Mouse (Mus musculus) bone marrow, adult 2 months (tissue): ENCODE results near the gene Pik3c2b. TPM values are rescaled to one million over a fixed set of nuclear protein-coding genes. Genes with fewer than 3 reads are reported as not detected.

Experiments used
- H3K27ac ChIP-seq: fragments of 200-500 bp; 2 replicates; pipeline ENCODE4 v1.5.1; 2012; ENCODE audit warnings: low read depth, mild to moderate bottlenecking, control low read depth, inconsistent platforms, low read length; ENCODE audit not compliant: control insufficient read depth, poor library complexity, insufficient read depth
- H3K4me1 ChIP-seq: fragments of 200-500 bp; 2 replicates; pipeline ENCODE4 v1.6.1; 2011; ENCODE audit warnings: low read length; ENCODE audit not compliant: control insufficient read depth, insufficient read depth
- H3K4me3 ChIP-seq: fragments of 200-500 bp; replicated peaks from 2 replicates; pipeline ENCODE3; 2011; ENCODE audit warnings: mild to moderate bottlenecking, low read depth, low read length, control low read depth; ENCODE audit not compliant: control insufficient read depth
- CTCF ChIP-seq: fragments of 200-500 bp; IDR thresholded peaks from 2 replicates; pipeline ENCODE4 v1.5.1; 2011; ENCODE audit warnings: low read length, control low read depth; ENCODE audit not compliant: control insufficient read depth, insufficient read depth
- POLR2A ChIP-seq: fragments of 200-500 bp; IDR thresholded peaks from 2 replicates; pipeline ENCODE4 v1.6.1; 2011; ENCODE audit warnings: low read depth, mild to moderate bottlenecking, control low read depth, low read length, borderline replicate concordance; ENCODE audit not compliant: control insufficient read depth
- WGBS: fragments of 180-500 bp; shearing (Covaris S2); methylation state at CpG from one replicate; pipeline ENCODE4 v1.1.7; 2018; 5-methylcytosine and 5-hydroxymethylcytosine counted together
- polyA plus RNA-seq: library from polyadenylated mRNA; stranded (reverse); fragments of >200 nt; gene quantifications from 2 replicates; pipeline ENCODE4 v1.2.4, GENCODE M21; 2011; ENCODE audit warnings: low replicate concordance; ENCODE audit not compliant: missing spikeins, insufficient read depth, insufficient read length

The Pik3c2b gene
- polyA plus RNA-seq, 1 experiment = 17.9 TPM

DNA sequence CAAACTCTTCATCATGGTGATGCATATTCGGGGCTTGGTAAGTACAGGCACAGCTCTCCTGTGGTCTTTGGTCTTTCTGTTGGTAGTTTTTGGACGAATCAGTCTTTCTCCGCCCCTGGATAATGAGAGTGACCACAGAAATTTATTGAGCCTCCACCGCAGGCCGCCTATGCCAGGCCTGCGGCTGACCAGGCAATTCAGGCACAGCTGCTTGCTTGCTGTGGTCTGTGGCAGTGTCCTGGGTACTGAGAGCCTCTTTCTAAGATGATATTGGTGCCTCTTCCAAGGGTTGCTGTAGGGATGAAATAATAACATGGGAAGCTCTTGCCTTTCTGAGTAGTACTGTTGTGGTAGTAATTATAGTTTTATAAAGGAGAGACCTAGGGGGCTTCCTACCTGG, 58.4 kb downstream of the Pik3c2b start:
- WGBS = 81% methylated on average over 6 of the region's 6 CpGs
- TF ChIP-seq CTCF = no peak
- TF ChIP-seq POLR2A = no peak

DNA sequence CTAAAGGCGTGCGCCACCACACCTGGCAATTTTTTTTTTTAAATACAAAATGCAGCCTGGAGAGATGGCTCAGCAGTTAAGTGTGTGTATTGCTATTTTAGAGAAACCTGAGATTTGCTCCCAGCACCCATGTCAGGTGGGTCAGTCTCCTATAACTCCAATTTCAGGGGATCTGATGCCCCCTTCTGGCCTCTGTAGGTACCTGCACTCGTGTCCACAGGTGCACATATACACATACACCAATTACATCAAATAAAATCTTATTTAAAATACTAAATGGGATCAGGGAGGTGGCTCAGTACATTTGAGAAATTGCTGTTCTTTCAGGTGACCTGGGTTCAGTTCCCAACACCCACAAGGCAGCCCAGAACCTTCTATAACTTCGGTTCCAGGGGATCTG, 70.6 kb downstream of the Pik3c2b start:
- WGBS = 88% methylated on average over 4 of the region's 4 CpGs
- TF ChIP-seq CTCF (no peak), POLR2A (no peak)
- no peak overlapping the region for H3K27ac ChIP-seq
- no peak overlapping the region for H3K4me3 ChIP-seq
- H3K4me1 ChIP-seq = peaks cover 5% of the 10 kb centered on the region; the same call in 1 of the 2 replicates

More for the DNA sequence above, 58.4 kb downstream of the Pik3c2b start:
- Histone ChIP-seq H3K27ac (no peak overlapping the region; the same call in 1 of the 2 replicates), H3K4me3 (peak overlapping the region; percentile 25), H3K4me1 (no peaks in the 10 kb centered on the region)

DNA sequence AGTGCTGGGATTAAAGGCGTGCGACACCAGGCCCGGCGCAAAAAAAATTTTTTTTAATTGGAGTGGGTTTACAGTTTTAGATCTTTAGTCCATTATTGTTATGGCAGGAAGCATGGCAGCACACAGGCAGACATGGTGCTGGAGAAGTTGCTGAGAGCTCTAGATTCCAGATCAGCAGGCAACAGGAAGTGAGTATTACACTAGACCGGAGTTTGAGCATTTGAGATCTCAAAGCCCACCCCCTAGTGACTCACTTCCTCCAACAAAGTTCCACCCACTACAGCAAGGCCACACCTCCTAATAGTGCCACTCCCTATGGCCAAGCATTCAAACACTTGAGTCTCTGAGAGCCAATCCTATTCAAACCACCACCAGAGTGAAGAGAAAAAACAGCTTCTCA, 72.7 kb downstream of the Pik3c2b start:
- Histone ChIP-seq H3K4me1 (peaks cover 5% of the 10 kb centered on the region; the same call in 1 of the 2 replicates), H3K4me3 (no peak overlapping the region), H3K27ac (no peak overlapping the region)
- 78% methylated on average over 5 of the region's 5 CpGs for WGBS
- TF ChIP-seq POLR2A = no peak
- no peak for TF ChIP-seq CTCF

DNA sequence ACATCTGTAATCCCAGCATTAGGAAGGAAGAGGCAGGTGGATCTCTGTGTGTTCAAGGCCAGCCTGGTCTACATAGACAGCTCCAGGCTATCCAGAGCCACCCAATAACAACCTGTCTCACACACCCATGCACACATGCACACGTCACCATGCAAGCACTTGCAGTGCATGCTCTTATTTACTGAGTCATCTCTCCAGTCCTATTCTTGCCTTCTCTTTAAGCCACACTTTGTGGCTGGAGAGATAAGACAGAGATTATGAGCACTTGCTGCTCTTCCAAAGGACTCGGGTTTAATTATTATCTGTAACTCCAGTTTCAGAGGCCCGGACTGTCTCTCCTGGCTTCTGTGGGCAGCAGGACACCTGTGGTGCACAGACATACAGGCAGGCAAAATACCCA, 73.4 kb downstream of the Pik3c2b start:
- Histone ChIP-seq H3K27ac (no peak overlapping the region), H3K4me3 (no peak overlapping the region), H3K4me1 (peaks cover 5% of the 10 kb centered on the region; the same call in 1 of the 2 replicates)
- 52% methylated on average over 3 of the region's 3 CpGs for WGBS
- TF ChIP-seq CTCF (no peak), POLR2A (no peak)

DNA sequence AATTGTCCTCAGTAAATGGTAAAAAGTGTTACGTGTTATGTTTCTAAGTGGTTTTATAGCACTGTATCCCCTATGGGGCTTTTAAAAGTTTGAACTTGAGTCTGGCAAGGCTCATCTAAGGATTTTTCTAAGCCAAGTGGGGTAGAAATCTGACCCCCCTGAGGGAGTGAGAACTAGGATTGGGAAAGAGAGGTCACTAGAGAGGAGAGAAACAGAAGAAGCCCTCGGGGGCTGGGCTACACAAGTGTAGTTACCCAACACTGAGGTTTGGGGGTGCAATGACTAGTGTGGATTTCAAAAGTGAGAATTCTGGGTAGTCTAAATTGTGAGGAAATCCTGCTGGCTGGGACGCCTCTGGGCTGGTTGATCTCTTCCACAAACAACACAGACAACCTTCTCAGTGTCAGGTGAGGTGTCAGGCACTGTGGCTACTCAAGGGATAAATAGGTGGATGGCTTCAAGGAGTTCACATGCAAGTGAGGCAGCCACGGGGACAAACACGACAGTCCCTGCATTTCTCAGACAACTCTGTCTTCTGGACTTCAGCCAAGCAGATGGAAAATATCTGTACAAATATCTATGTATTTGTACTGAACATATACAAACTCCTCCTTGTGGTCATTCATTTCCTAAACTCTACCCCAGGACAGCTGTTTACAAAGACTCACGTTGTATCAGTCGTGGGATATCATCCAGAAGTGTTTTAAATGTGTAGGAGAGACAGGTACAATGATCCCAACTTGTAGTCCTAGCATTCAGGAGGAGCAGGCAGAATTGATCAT, 74.7 kb downstream of the Pik3c2b start:
- peak overlapping the region; percentile 77 for H3K27ac ChIP-seq
- H3K4me1 ChIP-seq = peaks cover 5% of the 10 kb centered on the region; the same call in 1 of the 2 replicates
- TF ChIP-seq CTCF (no peak), POLR2A (no peak)
- 24% methylated on average over 7 of the region's 7 CpGs for WGBS
- H3K4me3 ChIP-seq = no peak overlapping the region

DNA sequence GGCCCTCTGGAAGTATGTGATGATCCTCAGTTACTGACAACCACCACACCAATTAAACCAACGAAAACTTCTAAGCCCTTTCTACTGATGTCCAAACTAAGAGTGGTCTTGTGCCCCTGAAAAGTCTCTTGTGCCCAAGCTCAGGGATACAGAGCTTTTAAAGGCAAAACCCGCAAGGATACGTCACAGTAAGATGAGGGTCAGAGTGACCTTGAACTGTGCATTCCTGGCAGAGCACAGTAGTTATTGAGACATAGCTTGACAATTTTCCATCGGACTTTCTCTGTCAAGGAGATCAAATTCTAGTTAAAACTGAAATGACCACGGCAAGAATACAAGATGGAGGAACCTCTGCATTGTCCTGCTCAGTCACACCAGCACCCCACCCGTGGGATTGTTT, 75.8 kb downstream of the Pik3c2b start:
- Histone ChIP-seq H3K27ac (no peak overlapping the region), H3K4me1 (peaks cover 5% of the 10 kb centered on the region; the same call in 1 of the 2 replicates), H3K4me3 (no peak overlapping the region)
- TF ChIP-seq POLR2A = no peak
- TF ChIP-seq CTCF = no peak
- WGBS = 58% methylated on average over 6 of the region's 6 CpGs

DNA sequence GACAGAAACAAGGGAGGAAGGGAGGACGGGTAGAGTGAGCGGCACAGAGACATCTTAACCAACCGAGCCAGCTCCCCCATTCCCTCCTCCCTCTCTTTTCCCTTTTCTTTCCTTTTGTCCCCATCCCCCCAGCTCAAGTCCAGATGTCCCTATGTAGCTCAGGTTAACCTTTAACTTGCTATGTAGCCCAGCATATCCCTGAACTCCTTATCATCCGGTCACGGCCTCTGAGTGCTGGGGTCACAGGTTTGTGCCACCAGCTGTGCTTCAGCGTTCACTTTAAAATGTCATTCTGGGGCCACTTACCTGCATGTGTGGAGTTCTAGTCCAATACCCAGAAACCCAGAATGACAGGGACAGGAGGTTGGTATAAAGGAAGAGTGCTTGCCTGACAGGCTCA, 78.7 kb downstream of the Pik3c2b start:
- Histone ChIP-seq H3K27ac (no peak overlapping the region), H3K4me3 (no peak overlapping the region), H3K4me1 (peaks cover 3% of the 10 kb centered on the region; the same call in 1 of the 2 replicates)
- TF ChIP-seq CTCF (no peak), POLR2A (no peak)
- WGBS = 83% methylated on average over 6 of the region's 6 CpGs

DNA sequence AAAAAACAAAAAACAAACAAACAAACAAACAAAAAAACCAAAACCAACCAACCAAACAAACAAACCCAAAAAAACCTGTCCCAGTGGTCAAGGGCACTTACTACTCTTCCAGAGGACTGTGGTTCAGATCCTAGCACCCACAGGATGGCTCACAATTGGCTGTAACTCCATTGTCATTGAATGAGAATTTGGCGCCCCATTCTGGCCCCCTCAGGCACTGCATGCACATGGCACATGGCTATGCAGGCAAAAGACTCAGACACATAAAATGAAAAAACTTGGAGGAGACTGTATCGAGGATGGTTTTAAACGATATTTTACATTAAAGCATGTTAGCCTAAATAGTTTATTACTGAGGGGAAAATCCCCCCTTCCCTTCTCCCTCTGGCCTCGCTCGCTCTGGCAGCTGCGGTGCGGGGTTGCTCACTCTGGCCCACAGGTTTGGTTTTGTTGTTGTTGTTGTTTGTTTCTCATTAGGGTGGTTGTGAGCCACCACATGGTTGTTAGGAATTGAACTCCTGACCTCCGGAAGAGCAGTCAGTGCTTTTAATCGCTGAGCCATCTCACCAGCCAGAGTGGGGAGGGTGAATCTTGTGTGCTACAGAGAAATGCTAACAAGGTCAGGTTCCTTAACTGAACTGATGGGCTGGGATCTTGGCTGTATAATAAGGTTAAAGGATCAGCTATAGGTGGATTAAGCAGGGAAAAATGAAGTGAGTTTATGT, 80.3 kb downstream of the Pik3c2b start:
- H3K4me1 ChIP-seq = peaks cover 2% of the 10 kb centered on the region; the same call in 1 of the 2 replicates
- TF ChIP-seq CTCF (0 out of 2 replicates have a peak, but pooled peaks have one; percentile 9), POLR2A (no peak)
- H3K27ac ChIP-seq = no peak overlapping the region; the same call in 1 of the 2 replicates
- no peak overlapping the region for H3K4me3 ChIP-seq
- 78% methylated on average over 9 of the region's 9 CpGs for WGBS

DNA sequence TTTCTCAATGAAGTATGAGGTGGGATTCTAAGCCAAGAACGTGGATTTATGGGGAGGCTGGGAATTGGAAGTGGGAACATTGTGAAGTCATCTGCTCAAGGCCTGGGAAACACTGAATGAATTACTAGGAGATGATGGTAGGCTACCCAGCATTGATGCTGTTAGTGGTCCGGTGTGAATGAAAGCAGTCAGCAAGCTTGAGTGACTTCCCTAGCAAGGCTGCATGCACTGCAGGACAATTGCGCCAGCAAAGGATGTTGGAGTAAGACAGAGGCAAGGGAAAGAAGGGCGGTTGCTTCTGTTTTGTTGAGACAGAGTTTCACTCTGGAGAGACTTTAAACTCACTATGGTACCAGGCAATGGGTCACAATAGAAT, 80.9 kb downstream of the Pik3c2b start:
- H3K27ac ChIP-seq = peak overlapping the region; percentile 77; the same call in 1 of the 2 replicates
- 61% methylated on average over 4 of the region's 4 CpGs for WGBS

More for the DNA sequence above, 80.9 kb downstream of the Pik3c2b start:
- H3K4me1 ChIP-seq = peaks cover 2% of the 10 kb centered on the region; the same call in 1 of the 2 replicates
- TF ChIP-seq CTCF (no peak), POLR2A (no peak)
- H3K4me3 ChIP-seq = no peak overlapping the region
